Mouse (Mus musculus) spleen, postnatal 10 days (tissue): ENCODE data around the gene Sema5a.
"Not testable (repeated sequence)": the region's sequence is repeated elsewhere in the genome, so short reads cannot be mapped to it uniquely, and the experiment has no call there.

ENCODE experiments used
- DNase-seq, 2 experiments: peaks; one replicate each; pipeline ENCODE4 v3.0.0; 2021 to 2022; ENCODE audit warnings: low spot score in 2 of 2

Gene Sema5a

GRCm38 (mm10) chr15:32244344-32244955 is at the start of gene Sema5a:
Gene Sema5a, plus strand, starts transcription at chr15:32244810.
- DNase-seq = peak; percentile 8 to 45

- no peak for DNase-seq
Measured at GRCm38 (mm10) chr15:32198076-32198475, 46.5 kb upstream of the Sema5a start.

- DNase-seq = no peak
Measured at GRCm38 (mm10) chr15:32198561-32198960, 46.0 kb upstream of the Sema5a start.

GRCm38 (mm10) chr15:32203242-32203641 is 41.4 kb upstream of the Sema5a start:
- no peak for DNase-seq

GRCm38 (mm10) chr15:32204908-32205307 is 39.7 kb upstream of the Sema5a start:
- no peak for DNase-seq

GRCm38 (mm10) chr15:32214687-32215086 is 29.9 kb upstream of the Sema5a start:
- not testable (repeated sequence) for DNase-seq

GRCm38 (mm10) chr15:32223028-32223427 is 21.6 kb upstream of the Sema5a start:
- DNase-seq = no peak

GRCm38 (mm10) chr15:32225394-32225793 is 19.2 kb upstream of the Sema5a start:
- DNase-seq = no peak

GRCm38 (mm10) chr15:32226381-32226780 is 18.2 kb upstream of the Sema5a start:
- DNase-seq = no peak

GRCm38 (mm10) chr15:32226888-32227395 is 17.7 kb upstream of the Sema5a start:
- no peak for DNase-seq

GRCm38 (mm10) chr15:32230066-32230465 is 14.5 kb upstream of the Sema5a start:
- DNase-seq = peak in 1 of 2 experiments; percentile 20

GRCm38 (mm10) chr15:32232189-32232588 is 12.4 kb upstream of the Sema5a start:
- DNase-seq = no peak

GRCm38 (mm10) chr15:32232666-32233141 is 11.9 kb upstream of the Sema5a start:
- not testable (repeated sequence) for DNase-seq

GRCm38 (mm10) chr15:32233451-32233850 is 11.2 kb upstream of the Sema5a start:
- DNase-seq = no peak

- no peak for DNase-seq
Measured at GRCm38 (mm10) chr15:32239099-32239498, 5.5 kb upstream of the Sema5a start.

GRCm38 (mm10) chr15:32240159-32240558 is 4.5 kb upstream of the Sema5a start:
- no peak for DNase-seq

GRCm38 (mm10) chr15:32241666-32242065 is 2.9 kb upstream of the Sema5a start:
- DNase-seq = no peak

GRCm38 (mm10) chr15:32243096-32243785 is 1.4 kb upstream of the Sema5a start:
- DNase-seq = no peak

GRCm38 (mm10) chr15:32243824-32244223 is 786 bp upstream of the Sema5a start:
- no peak for DNase-seq

GRCm38 (mm10) chr15:32244956-32245836 is 586 bp downstream of the Sema5a start:
- peak; percentile 6 to 20 for DNase-seq

GRCm38 (mm10) chr15:32245837-32246670 is 1.4 kb downstream of the Sema5a start:
- DNase-seq = peak; percentile 36 to 74
